Mouse (Mus musculus) bone marrow, adult 2 months (tissue): ENCODE results near the gene Olfr1420.

Experiments
- CTCF ChIP-seq: fragments of 200-500 bp; IDR thresholded peaks from 2 replicates; pipeline ENCODE4 v1.5.1; 2011; ENCODE audit warnings: low read length, control low read depth; ENCODE audit not compliant: control insufficient read depth, insufficient read depth
- POLR2A ChIP-seq: fragments of 200-500 bp; IDR thresholded peaks from 2 replicates; pipeline ENCODE4 v1.6.1; 2011; ENCODE audit warnings: low read depth, mild to moderate bottlenecking, control low read depth, low read length, borderline replicate concordance; ENCODE audit not compliant: control insufficient read depth

DNA sequence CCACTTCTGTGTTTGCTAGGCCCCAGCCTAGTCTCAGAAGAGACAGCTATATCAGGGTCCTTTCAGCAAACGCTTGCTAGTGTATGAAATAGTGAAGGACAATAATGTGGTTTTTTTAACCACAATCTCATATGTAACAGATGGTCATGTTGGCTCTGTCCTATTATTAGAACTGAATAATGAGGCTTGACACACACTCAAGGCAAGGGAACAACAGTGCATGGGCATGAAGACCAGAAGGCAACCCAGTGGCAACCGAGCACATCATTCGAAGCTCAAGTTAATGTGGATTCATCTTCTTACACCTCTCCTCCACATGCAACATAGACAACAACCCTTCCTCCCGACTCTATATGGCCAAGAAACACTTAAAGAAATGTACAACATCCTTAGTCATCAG is 40.0 kb upstream of the Olfr1420 start:
- TF ChIP-seq POLR2A, result no peak
- TF ChIP-seq CTCF, result no peak
